Mouse (Mus musculus) intestine, embryonic 15.5 days (tissue): ENCODE data around the gene Plppr3. TPM values are rescaled to one million over a fixed set of nuclear protein-coding genes. Genes with fewer than 3 reads are reported as not detected.
A peak's percentile ranks its signal among the peaks of the same experiment; 100 is the strongest.

Source experiments
- ATAC-seq: fragments of 200-750 bp; cut with Nextera tagmentation; 2 replicates; pipeline ENCODE4 v1.8.0; 2017; ENCODE audit warnings: moderate TSS enrichment, moderate library complexity
- H3K27ac ChIP-seq: fragments of 300-500 bp; sonication (generic); 2 replicates; pipeline ENCODE4 v1.5.1; 2015; ENCODE audit warnings: mild to moderate bottlenecking, inconsistent platforms
- H3K27me3 ChIP-seq: fragments of 300-500 bp; sonication (generic); replicated peaks from 2 replicates; pipeline ENCODE4 v1.6.1; 2015; ENCODE audit warnings: inconsistent platforms
- H3K36me3 ChIP-seq: fragments of 300-500 bp; sonication (generic); 2 replicates; pipeline ENCODE4 v1.6.1; 2015; ENCODE audit warnings: inconsistent platforms
- H3K4me1 ChIP-seq: fragments of 300-500 bp; sonication (generic); replicated peaks from 2 replicates; pipeline ENCODE4 v1.6.1; 2015; ENCODE audit warnings: inconsistent platforms
- H3K4me2 ChIP-seq: fragments of 300-500 bp; sonication (generic); replicated peaks from 2 replicates; pipeline ENCODE4 v1.6.1; 2015; ENCODE audit warnings: mild to moderate bottlenecking, inconsistent platforms
- H3K4me3 ChIP-seq: fragments of 300-500 bp; sonication (generic); replicated peaks from 2 replicates; pipeline ENCODE4 v1.5.1; 2015; ENCODE audit warnings: inconsistent platforms
- H3K9ac ChIP-seq: fragments of 300-500 bp; sonication (generic); 2 replicates; pipeline ENCODE4 v1.6.1; 2015; ENCODE audit warnings: inconsistent platforms
- H3K9me3 ChIP-seq: fragments of 300-500 bp; sonication (generic); 2 replicates; pipeline ENCODE4 v1.6.1; 2016; ENCODE audit warnings: inconsistent platforms
- WGBS: fragments of 180-500 bp; shearing (Covaris S2); methylation state at CpG from one replicate; pipeline ENCODE4 v1.1.7; 2015; 5-methylcytosine and 5-hydroxymethylcytosine counted together
- polyA plus RNA-seq: library from polyadenylated mRNA; unstranded; fragments of >200 nt; fragmentation: Nextera tagmentation; extraction: Ambion mirVana; gene quantifications from 2 replicates; pipeline ENCODE4 v1.2.1, GENCODE M21; 2015

Plppr3 gene
- polyA plus RNA-seq, 1 experiment from 2014 or later: 32.7 TPM

GRCm38 (mm10) chr10:79838151-79838550 is 36.3 kb downstream of the Plppr3 start:
- no peak overlapping the region for H3K4me2 ChIP-seq
- no peaks in the 10 kb centered on the region for H3K9me3 ChIP-seq
- no peak overlapping the region for H3K27ac ChIP-seq
- no peaks in the 10 kb centered on the region for H3K36me3 ChIP-seq
- H3K4me3 ChIP-seq: no peak overlapping the region
- no peak for ATAC-seq
- WGBS: 51% methylated on average over 2 of the region's 2 CpGs
- H3K9ac ChIP-seq: no peak overlapping the region
- H3K27me3 ChIP-seq: no peaks in the 10 kb centered on the region
- peaks cover 12% of the 10 kb centered on the region for H3K4me1 ChIP-seq

GRCm38 (mm10) chr10:79836918-79837317 is 37.5 kb downstream of the Plppr3 start:
- ATAC-seq: no peak
- H3K9me3 ChIP-seq: no peaks in the 10 kb centered on the region
- no peak overlapping the region for H3K4me2 ChIP-seq
- 99% methylated on average over 3 of the region's 3 CpGs for WGBS
- H3K36me3 ChIP-seq: no peaks in the 10 kb centered on the region
- no peak overlapping the region for H3K27ac ChIP-seq
- no peak overlapping the region for H3K9ac ChIP-seq
- no peaks in the 10 kb centered on the region for H3K27me3 ChIP-seq
- H3K4me1 ChIP-seq: peaks cover 11% of the 10 kb centered on the region
- no peak overlapping the region for H3K4me3 ChIP-seq

GRCm38 (mm10) chr10:79834769-79835398 is 39.5 kb downstream of the Plppr3 start:
- WGBS: 23% methylated on average over 9 of the region's 9 CpGs
- Histone ChIP-seq H3K4me3 (no peak overlapping the region), H3K36me3 (no peaks in the 10 kb centered on the region; the same call in 1 of the 2 replicates), H3K27me3 (no peaks in the 10 kb centered on the region), H3K9ac (no peak overlapping the region), H3K4me2 (no peak overlapping the region), H3K27ac (no peak overlapping the region), H3K4me1 (0 out of 2 replicates have a peak, but pooled peaks cover 5% of the 10 kb centered on the region), H3K9me3 (no peaks in the 10 kb centered on the region)
- ATAC-seq: peak; percentile 46

GRCm38 (mm10) chr10:79832786-79833181 is 41.6 kb downstream of the Plppr3 start:
- no peaks in the 10 kb centered on the region for H3K9me3 ChIP-seq
- WGBS: 62% methylated on average over 9 of the region's 9 CpGs
- H3K4me3 ChIP-seq: no peak overlapping the region
- H3K36me3 ChIP-seq: no peaks in the 10 kb centered on the region; the same call in 1 of the 2 replicates
- H3K27me3 ChIP-seq: no peaks in the 10 kb centered on the region
- H3K9ac ChIP-seq: no peak overlapping the region
- H3K4me2 ChIP-seq: no peak overlapping the region
- ATAC-seq: 0 out of 2 replicates have a peak, but pooled peaks have one; percentile 13
- H3K4me1 ChIP-seq: 0 out of 2 replicates have a peak, but pooled peaks cover 5% of the 10 kb centered on the region
- no peak overlapping the region for H3K27ac ChIP-seq

- Histone ChIP-seq H3K9me3 (no peaks in the 10 kb centered on the region), H3K4me2 (no peak overlapping the region), H3K36me3 (peaks cover under 1% of the 10 kb centered on the region), H3K4me3 (no peak overlapping the region), H3K27ac (peak overlapping the region; percentile 29; the same call in 1 of the 2 replicates), H3K9ac (no peak overlapping the region), H3K4me1 (0 out of 2 replicates have a peak, but pooled peaks cover 8% of the 10 kb centered on the region), H3K27me3 (no peaks in the 10 kb centered on the region)
- WGBS: 75% methylated on average over 7 of the region's 7 CpGs
- no peak for ATAC-seq
Measured at GRCm38 (mm10) chr10:79832026-79832785, 42.2 kb downstream of the Plppr3 start.

- 83% methylated on average over 3 of the region's 3 CpGs for WGBS
- no peaks in the 10 kb centered on the region for H3K9me3 ChIP-seq
- H3K9ac ChIP-seq: no peak overlapping the region
- H3K4me3 ChIP-seq: no peak overlapping the region
- no peak overlapping the region for H3K4me2 ChIP-seq
- no peak overlapping the region for H3K27ac ChIP-seq
- no peaks in the 10 kb centered on the region for H3K27me3 ChIP-seq
- ATAC-seq: no peak
- H3K36me3 ChIP-seq: peaks cover 7% of the 10 kb centered on the region
- peaks cover 11% of the 10 kb centered on the region; the same call in 1 of the 2 replicates for H3K4me1 ChIP-seq
Measured at GRCm38 (mm10) chr10:79831583-79831982, 42.9 kb downstream of the Plppr3 start.

GRCm38 (mm10) chr10:79824413-79824812 is 50.0 kb downstream of the Plppr3 start:
- H3K27ac ChIP-seq: peak overlapping the region; percentile 91
- H3K27me3 ChIP-seq: no peaks in the 10 kb centered on the region
- peaks cover 29% of the 10 kb centered on the region for H3K4me1 ChIP-seq
- ATAC-seq: peak; percentile 74
- WGBS: 38% methylated on average over 6 of the region's 6 CpGs
- peaks cover 8% of the 10 kb centered on the region; the same call in 1 of the 2 replicates for H3K36me3 ChIP-seq
- H3K4me3 ChIP-seq: peak overlapping the region; percentile 32
- H3K9me3 ChIP-seq: no peaks in the 10 kb centered on the region
- peak overlapping the region; percentile 28 for H3K9ac ChIP-seq
- H3K4me2 ChIP-seq: peak overlapping the region; percentile 57

- Histone ChIP-seq H3K9ac (peak overlapping the region; percentile 39; the same call in 1 of the 2 replicates), H3K27me3 (no peaks in the 10 kb centered on the region), H3K4me2 (peak overlapping the region; percentile 56), H3K4me3 (peak overlapping the region; percentile 32), H3K27ac (peak overlapping the region; percentile 91), H3K4me1 (peaks cover 41% of the 10 kb centered on the region), H3K36me3 (peaks cover 11% of the 10 kb centered on the region; the same call in 1 of the 2 replicates), H3K9me3 (no peaks in the 10 kb centered on the region)
- 41% methylated on average over 6 of the region's 6 CpGs for WGBS
- peak; percentile 57 for ATAC-seq
Measured at GRCm38 (mm10) chr10:79823011-79823410, 51.4 kb downstream of the Plppr3 start.

- Histone ChIP-seq H3K27ac (peak overlapping the region; percentile 91), H3K9me3 (no peaks in the 10 kb centered on the region), H3K9ac (peak overlapping the region; percentile 39), H3K4me2 (peak overlapping the region; percentile 56), H3K4me1 (peaks cover 39% of the 10 kb centered on the region), H3K27me3 (no peaks in the 10 kb centered on the region), H3K4me3 (peak overlapping the region; percentile 34), H3K36me3 (peaks cover 11% of the 10 kb centered on the region; the same call in 1 of the 2 replicates)
- ATAC-seq: peak; percentile 83
- WGBS: 22% methylated on average over 17 of the region's 17 CpGs
Measured at GRCm38 (mm10) chr10:79822372-79822771, 52.1 kb downstream of the Plppr3 start.

GRCm38 (mm10) chr10:79821731-79822130 is 52.7 kb downstream of the Plppr3 start:
- H3K36me3 ChIP-seq: peaks cover 8% of the 10 kb centered on the region; the same call in 1 of the 2 replicates
- H3K4me3 ChIP-seq: peak overlapping the region; percentile 34
- 80% methylated on average over 12 of the region's 12 CpGs for WGBS
- H3K4me2 ChIP-seq: peak overlapping the region; percentile 56
- H3K27ac ChIP-seq: peak overlapping the region; percentile 77
- H3K4me1 ChIP-seq: peaks cover 38% of the 10 kb centered on the region
- H3K27me3 ChIP-seq: no peaks in the 10 kb centered on the region
- H3K9ac ChIP-seq: peak overlapping the region; percentile 57
- ATAC-seq: no peak
- H3K9me3 ChIP-seq: no peaks in the 10 kb centered on the region

- Histone ChIP-seq H3K36me3 (0 out of 2 replicates have a peak, but pooled peaks cover 11% of the 10 kb centered on the region), H3K4me3 (peak within 1 kb of the TSS; percentile 34), H3K9ac (peak within 1 kb of the TSS; percentile 57), H3K4me2 (peak within 1 kb of the TSS; percentile 56), H3K27me3 (no peaks in the 10 kb centered on the region), H3K9me3 (no peaks in the 10 kb centered on the region), H3K4me1 (peaks cover 29% of the 10 kb centered on the region), H3K27ac (peak within 1 kb of the TSS; percentile 78)
- WGBS: 42% methylated on average over 11 of the region's 11 CpGs
- peak; percentile 5; the same call in 1 of the 2 replicates for ATAC-seq
Measured at GRCm38 (mm10) chr10:79820782-79821181, 53.7 kb downstream of the Plppr3 start, which contains the start of gene Misp. Gene Misp, plus strand, starts transcription at chr10:79820989.

GRCm38 (mm10) chr10:79820277-79820676 is 54.2 kb downstream of the Plppr3 start:
- peak overlapping the region; percentile 78 for H3K27ac ChIP-seq
- H3K4me3 ChIP-seq: no peak overlapping the region
- no peak overlapping the region for H3K9ac ChIP-seq
- no peak for ATAC-seq
- H3K4me1 ChIP-seq: peaks cover 31% of the 10 kb centered on the region
- H3K4me2 ChIP-seq: peak overlapping the region; percentile 56
- WGBS: 70% methylated on average over 8 of the region's 8 CpGs
- H3K9me3 ChIP-seq: no peaks in the 10 kb centered on the region
- no peaks in the 10 kb centered on the region for H3K27me3 ChIP-seq
- 0 out of 2 replicates have a peak, but pooled peaks cover 14% of the 10 kb centered on the region for H3K36me3 ChIP-seq
